Mouse (Mus musculus): ENCODE data around the gene Pole. TPM values are rescaled to one million over a fixed set of nuclear protein-coding genes. Genes with fewer than 3 reads are reported as not detected.
A peak's percentile ranks its signal among the peaks of the same experiment; 100 is the strongest.

Pole gene
- polyA plus RNA-seq, 1 experiment from 2014 or later: 30.7 TPM

DNA sequence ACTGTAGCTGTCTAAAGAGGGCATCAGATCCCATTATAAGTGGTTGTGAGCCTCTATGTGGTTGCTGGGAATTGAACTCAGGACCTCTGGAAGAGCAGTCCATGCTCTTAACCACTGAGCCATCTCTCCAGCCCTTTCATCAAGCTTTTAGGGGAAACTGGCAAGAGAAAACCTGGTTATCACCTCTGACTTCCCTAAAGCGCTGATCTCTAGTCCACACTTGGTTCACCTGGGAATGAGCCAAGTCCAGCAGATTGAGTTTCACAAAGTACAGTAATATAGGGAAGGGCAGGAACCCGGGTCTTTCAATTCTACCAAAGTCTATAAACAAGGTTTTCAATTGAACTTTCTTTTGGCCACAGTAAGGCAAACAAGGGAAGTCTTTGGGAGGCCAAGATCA, 4.1 kb upstream of the Pole start:
- Histone ChIP-seq H3K27ac (ENCODE audit: low read length) (no peak overlapping the region), H3K4me2 (ENCODE audit: low read depth, low read length) (no peak overlapping the region), H3K27me3 (ENCODE audit: control insufficient read depth, insufficient read depth, low read depth, low read length) (no peaks in the 10 kb centered on the region; the same call in 1 of the 2 replicates), H3K4me1 (replicated peaks; ENCODE audit: control insufficient read depth, insufficient read depth, low read length) (no peaks in the 10 kb centered on the region), H3K36me3 (ENCODE audit: control insufficient read depth, insufficient read depth, low read length) (no peaks in the 10 kb centered on the region), H3K4me3 (ENCODE audit: low read length) (no peak overlapping the region), H3K9me3 (ENCODE audit: control insufficient read depth, low read length) (no peaks in the 10 kb centered on the region), H3K9ac (ENCODE audit: low read length) (no peak overlapping the region)
- no peak for ATAC-seq (ENCODE audit: low read depth)
- 80% methylated on average over 2 of the region's 2 CpGs for WGBS

DNA sequence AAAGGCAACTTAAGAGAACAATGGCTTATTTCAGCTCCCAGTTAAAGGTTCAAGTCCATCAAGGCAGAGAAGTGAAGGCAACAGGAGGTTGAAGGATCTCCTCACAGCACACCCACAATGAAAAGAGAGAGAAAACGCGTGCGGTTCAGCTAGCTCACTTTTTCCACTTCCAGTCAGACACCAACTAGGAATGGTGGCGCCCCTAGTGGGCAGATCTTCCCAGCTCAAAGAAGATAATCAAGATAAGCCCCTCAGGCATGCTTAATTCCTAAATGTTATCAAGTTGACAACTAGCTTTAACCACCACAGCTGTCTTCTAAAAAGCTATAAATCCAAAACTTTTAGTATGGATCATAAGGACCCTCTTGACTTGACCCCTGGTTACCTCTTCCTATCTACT, 1.6 kb upstream of the Pole start:
- Histone ChIP-seq H3K9ac (ENCODE audit: low read length) (no peak overlapping the region), H3K4me2 (ENCODE audit: low read depth, low read length) (peak overlapping the region; percentile 98)
- 10% methylated on average over 4 of the region's 4 CpGs for WGBS

DNA sequence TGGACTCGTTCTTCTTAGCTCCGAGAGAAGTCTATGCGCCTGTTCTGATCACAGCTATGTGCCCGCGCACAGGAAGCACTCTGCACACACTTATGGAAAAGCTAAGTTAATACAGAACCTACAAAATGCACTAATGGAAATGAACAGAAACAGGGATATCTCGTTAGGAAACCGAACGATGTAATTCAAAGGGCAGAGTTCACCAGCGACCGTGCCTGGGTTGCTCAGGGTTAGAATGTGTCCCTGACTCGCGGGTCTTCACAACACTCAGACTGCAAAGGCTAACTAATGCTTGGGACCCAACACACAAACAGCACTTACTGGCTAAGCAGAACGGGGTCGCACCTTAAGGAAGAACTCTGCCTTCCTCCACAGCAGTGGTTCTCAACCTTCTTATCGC, 950 bp upstream of the Pole start:
- WGBS: 3% methylated on average over 15 of the region's 15 CpGs
- Histone ChIP-seq H3K4me1 (replicated peaks; ENCODE audit: control insufficient read depth, insufficient read depth, low read length) (peaks cover 4% of the 10 kb centered on the region; the same call in 1 of the 2 replicates), H3K27ac (ENCODE audit: low read length) (no peak overlapping the region), H3K4me3 (ENCODE audit: low read length) (peak overlapping the region; percentile 81), H3K27me3 (ENCODE audit: control insufficient read depth, insufficient read depth, low read depth, low read length) (no peaks in the 10 kb centered on the region; the same call in 1 of the 2 replicates), H3K36me3 (ENCODE audit: control insufficient read depth, insufficient read depth, low read length) (peaks cover 2% of the 10 kb centered on the region; the same call in 1 of the 2 replicates), H3K9ac (ENCODE audit: low read length) (0 out of 2 replicates have a peak overlapping the region, but pooled peaks have one; percentile 40), H3K4me2 (ENCODE audit: low read depth, low read length) (peak overlapping the region; percentile 98), H3K9me3 (ENCODE audit: control insufficient read depth, low read length) (no peaks in the 10 kb centered on the region)
- ATAC-seq (ENCODE audit: low read depth): no peak

More for the DNA sequence above, 1.6 kb upstream of the Pole start:
- Histone ChIP-seq H3K36me3 (ENCODE audit: control insufficient read depth, insufficient read depth, low read length) (peaks cover 2% of the 10 kb centered on the region; the same call in 1 of the 2 replicates), H3K4me3 (ENCODE audit: low read length) (peak overlapping the region; percentile 81; the same call in 1 of the 2 replicates), H3K27me3 (ENCODE audit: control insufficient read depth, insufficient read depth, low read depth, low read length) (no peaks in the 10 kb centered on the region; the same call in 1 of the 2 replicates), H3K27ac (ENCODE audit: low read length) (no peak overlapping the region), H3K4me1 (replicated peaks; ENCODE audit: control insufficient read depth, insufficient read depth, low read length) (peaks cover 4% of the 10 kb centered on the region; the same call in 1 of the 2 replicates), H3K9me3 (ENCODE audit: control insufficient read depth, low read length) (no peaks in the 10 kb centered on the region)
- no peak for ATAC-seq (ENCODE audit: low read depth)

DNA sequence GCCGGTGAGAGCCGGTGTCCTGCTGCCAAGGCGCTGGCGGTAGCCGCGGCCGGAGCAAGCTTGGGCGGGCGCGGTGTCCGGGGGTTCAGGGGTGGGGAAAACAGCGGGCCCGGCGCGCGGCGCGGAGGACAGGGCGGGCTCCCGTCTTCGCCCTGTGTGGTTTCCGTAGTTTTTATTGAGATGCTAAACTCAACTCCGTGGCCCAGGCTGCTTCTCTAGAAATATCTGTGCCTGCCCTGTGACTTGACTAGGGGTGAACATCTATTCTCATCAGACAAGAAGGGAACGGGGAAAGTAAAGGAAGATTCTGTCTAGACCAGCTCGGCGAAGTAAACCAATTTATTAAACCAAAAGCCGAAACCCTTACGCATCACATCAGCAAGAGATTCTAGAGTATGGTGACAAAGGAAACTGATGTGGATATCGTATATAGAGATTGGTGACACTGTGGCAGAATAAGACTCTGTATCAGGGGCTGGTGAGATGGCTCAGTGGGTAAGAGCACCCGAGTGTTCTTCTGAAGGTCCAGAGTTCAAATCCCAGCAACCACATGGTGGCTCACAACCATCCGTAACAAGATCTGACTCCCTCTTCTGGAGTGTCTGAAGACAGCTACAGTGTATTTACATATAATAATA, 459 bp downstream of the Pole start:
- H3K4me1 ChIP-seq (replicated peaks; ENCODE audit: control insufficient read depth, insufficient read depth, low read length): peaks cover 4% of the 10 kb centered on the region; the same call in 1 of the 2 replicates
- no peaks in the 10 kb centered on the region for H3K9me3 ChIP-seq (ENCODE audit: control insufficient read depth, low read length)
- 0 out of 2 replicates have a peak overlapping the region, but pooled peaks have one; percentile 58 for H3K27ac ChIP-seq (ENCODE audit: low read length)
- peak; percentile 73 for ATAC-seq (ENCODE audit: low read depth)
- peaks cover 4% of the 10 kb centered on the region; the same call in 1 of the 2 replicates for H3K36me3 ChIP-seq (ENCODE audit: control insufficient read depth, insufficient read depth, low read length)
- peak overlapping the region; percentile 98 for H3K4me2 ChIP-seq (ENCODE audit: low read depth, low read length)
- peak overlapping the region; percentile 87 for H3K9ac ChIP-seq (ENCODE audit: low read length)
- H3K27me3 ChIP-seq (ENCODE audit: control insufficient read depth, insufficient read depth, low read depth, low read length): no peaks in the 10 kb centered on the region; the same call in 1 of the 2 replicates
- under 1% methylated on average over 30 of the region's 31 CpGs for WGBS
- H3K4me3 ChIP-seq (ENCODE audit: low read length): peak overlapping the region; percentile 81

DNA sequence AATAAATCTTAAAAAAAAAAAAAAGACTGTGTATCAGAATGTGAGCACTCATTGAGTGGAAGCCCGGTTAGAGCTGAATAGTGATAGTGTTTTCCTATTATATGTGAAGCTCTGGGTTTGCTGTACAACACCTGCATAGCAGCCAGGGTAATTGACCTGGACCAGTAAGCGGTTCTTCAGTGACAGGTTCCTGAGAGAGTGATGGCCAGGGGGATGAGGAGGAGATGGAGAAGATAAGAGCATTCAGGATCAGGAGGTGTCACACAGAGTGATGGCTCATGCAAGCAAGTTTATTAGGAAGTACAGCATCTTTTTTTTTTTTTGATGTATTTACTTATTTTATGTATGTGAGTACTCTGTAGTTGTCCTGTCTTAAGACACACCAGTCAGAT, 974 bp downstream of the Pole start:
- peak overlapping the region; percentile 98 for H3K4me2 ChIP-seq (ENCODE audit: low read depth, low read length)
- 54% methylated on average over 2 of the region's 2 CpGs for WGBS
- H3K27me3 ChIP-seq (ENCODE audit: control insufficient read depth, insufficient read depth, low read depth, low read length): no peaks in the 10 kb centered on the region; the same call in 1 of the 2 replicates
- peak overlapping the region; percentile 87 for H3K9ac ChIP-seq (ENCODE audit: low read length)
- H3K36me3 ChIP-seq (ENCODE audit: control insufficient read depth, insufficient read depth, low read length): peaks cover 6% of the 10 kb centered on the region; the same call in 1 of the 2 replicates
- no peaks in the 10 kb centered on the region for H3K9me3 ChIP-seq (ENCODE audit: control insufficient read depth, low read length)
- peaks cover 4% of the 10 kb centered on the region; the same call in 1 of the 2 replicates for H3K4me1 ChIP-seq (replicated peaks; ENCODE audit: control insufficient read depth, insufficient read depth, low read length)
- no peak for ATAC-seq (ENCODE audit: low read depth)
- peak overlapping the region; percentile 81 for H3K4me3 ChIP-seq (ENCODE audit: low read length)
- no peak overlapping the region for H3K27ac ChIP-seq (ENCODE audit: low read length)

DNA sequence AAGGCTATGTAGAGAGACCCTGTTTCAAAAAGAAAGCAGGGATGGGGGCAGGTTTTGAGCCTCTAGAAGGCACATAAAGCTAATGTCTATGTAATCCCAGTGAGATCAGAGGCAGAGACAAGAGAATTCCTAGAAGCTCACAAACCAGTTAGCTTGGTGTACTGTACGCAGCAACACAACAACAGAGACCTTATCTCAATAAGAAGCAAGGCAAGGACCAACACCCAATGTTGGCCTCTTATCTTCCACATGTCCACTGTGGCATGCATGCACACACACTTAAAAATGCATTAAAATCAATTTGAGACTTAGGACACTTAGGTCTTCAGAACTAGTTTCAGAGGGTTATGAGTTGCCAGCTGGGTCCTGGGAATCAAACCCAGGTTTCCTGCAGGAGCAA, 5.5 kb downstream of the Pole start:
- ATAC-seq (ENCODE audit: low read depth): no peak
- peaks cover 4% of the 10 kb centered on the region; the same call in 1 of the 2 replicates for H3K4me1 ChIP-seq (replicated peaks; ENCODE audit: control insufficient read depth, insufficient read depth, low read length)
- no peak overlapping the region for H3K9ac ChIP-seq (ENCODE audit: low read length)
- WGBS: 97% methylated on average over 1 of the region's 1 CpGs
- H3K4me2 ChIP-seq (ENCODE audit: low read depth, low read length): no peak overlapping the region
- no peak overlapping the region for H3K4me3 ChIP-seq (ENCODE audit: low read length)
- H3K36me3 ChIP-seq (ENCODE audit: control insufficient read depth, insufficient read depth, low read length): peaks cover 28% of the 10 kb centered on the region
- no peaks in the 10 kb centered on the region for H3K9me3 ChIP-seq (ENCODE audit: control insufficient read depth, low read length)
- H3K27me3 ChIP-seq (ENCODE audit: control insufficient read depth, insufficient read depth, low read depth, low read length): no peaks in the 10 kb centered on the region
- H3K27ac ChIP-seq (ENCODE audit: low read length): no peak overlapping the region

DNA sequence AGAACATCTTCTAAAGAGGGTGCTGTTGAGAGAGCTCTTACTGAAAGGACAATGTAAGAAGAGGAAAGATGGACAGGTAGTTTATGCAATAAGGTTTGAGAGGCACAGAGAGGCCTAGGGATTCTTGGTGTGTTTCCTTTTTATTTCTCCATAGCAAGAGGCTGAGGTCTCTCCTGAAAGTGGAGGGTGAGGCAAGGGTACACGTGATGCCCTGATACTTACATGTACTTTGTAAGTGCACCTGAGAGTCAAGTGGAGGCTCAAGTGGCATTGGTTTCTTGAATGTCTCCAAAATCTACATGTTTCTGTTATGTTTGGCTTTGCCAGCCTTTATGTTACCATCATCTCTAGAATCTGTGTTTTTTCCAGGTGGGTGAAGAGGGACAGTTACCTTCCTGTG, 10.5 kb downstream of the Pole start:
- no peak for ATAC-seq (ENCODE audit: low read depth)
- WGBS: 80% methylated on average over 1 of the region's 1 CpGs
- Histone ChIP-seq H3K9ac (ENCODE audit: low read length) (no peak overlapping the region), H3K27me3 (ENCODE audit: control insufficient read depth, insufficient read depth, low read depth, low read length) (no peaks in the 10 kb centered on the region), H3K4me3 (ENCODE audit: low read length) (no peak overlapping the region), H3K4me2 (ENCODE audit: low read depth, low read length) (no peak overlapping the region), H3K4me1 (replicated peaks; ENCODE audit: control insufficient read depth, insufficient read depth, low read length) (no peaks in the 10 kb centered on the region), H3K9me3 (ENCODE audit: control insufficient read depth, low read length) (no peaks in the 10 kb centered on the region), H3K27ac (ENCODE audit: low read length) (no peak overlapping the region), H3K36me3 (ENCODE audit: control insufficient read depth, insufficient read depth, low read length) (peaks cover 43% of the 10 kb centered on the region)

DNA sequence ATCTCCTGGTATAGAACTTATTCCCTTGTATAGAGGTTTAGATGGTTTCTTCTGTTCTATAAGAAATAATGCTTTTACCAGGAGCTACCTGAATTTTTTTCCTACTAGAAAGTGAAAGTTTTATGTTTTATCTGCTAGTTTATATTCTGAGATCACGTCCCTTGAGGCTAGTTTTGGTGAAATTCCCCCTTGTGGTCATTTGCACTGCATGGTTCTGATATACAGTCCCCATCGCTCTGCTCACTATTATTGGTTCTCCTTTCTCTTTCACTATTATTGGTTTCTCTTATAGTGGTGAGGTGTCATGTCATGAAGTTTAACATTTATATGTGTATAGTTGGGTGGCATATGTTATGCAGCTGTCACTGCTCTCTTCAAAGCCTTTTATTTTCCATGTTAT, 14.5 kb downstream of the Pole start:
- H3K27ac ChIP-seq (ENCODE audit: low read length): no peak overlapping the region
- peaks cover 37% of the 10 kb centered on the region for H3K36me3 ChIP-seq (ENCODE audit: control insufficient read depth, insufficient read depth, low read length)
- ATAC-seq (ENCODE audit: low read depth): no peak
- WGBS: 86% methylated on average over 2 of the region's 2 CpGs
- no peaks in the 10 kb centered on the region for H3K4me1 ChIP-seq (replicated peaks; ENCODE audit: control insufficient read depth, insufficient read depth, low read length)
- no peaks in the 10 kb centered on the region for H3K9me3 ChIP-seq (ENCODE audit: control insufficient read depth, low read length)
- no peak overlapping the region for H3K4me2 ChIP-seq (ENCODE audit: low read depth, low read length)
- no peak overlapping the region for H3K9ac ChIP-seq (ENCODE audit: low read length)
- H3K27me3 ChIP-seq (ENCODE audit: control insufficient read depth, insufficient read depth, low read depth, low read length): no peaks in the 10 kb centered on the region
- H3K4me3 ChIP-seq (ENCODE audit: low read length): no peak overlapping the region

DNA sequence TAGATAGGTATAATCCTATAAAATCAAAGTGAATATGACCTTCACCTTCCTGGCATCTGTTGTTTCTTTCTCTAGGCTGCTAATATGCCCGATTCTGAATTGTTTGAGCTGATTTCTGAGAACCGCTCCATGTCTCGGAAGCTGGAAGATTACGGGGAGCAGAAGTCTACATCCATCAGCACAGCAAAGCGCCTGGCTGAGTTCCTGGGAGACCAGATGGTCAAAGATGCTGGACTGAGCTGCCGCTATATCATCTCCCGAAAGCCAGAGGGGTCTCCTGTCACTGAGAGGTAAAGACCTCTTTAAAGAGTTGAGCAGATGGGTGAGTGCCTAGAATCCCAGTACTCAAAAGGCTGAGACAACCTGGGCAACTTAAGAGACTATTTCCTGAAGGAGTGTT, 22.8 kb downstream of the Pole start:
- WGBS: 91% methylated on average over 7 of the region's 7 CpGs
- ATAC-seq (ENCODE audit: low read depth): no peak
- no peaks in the 10 kb centered on the region for H3K9me3 ChIP-seq (ENCODE audit: control insufficient read depth, low read length)
- H3K4me1 ChIP-seq (replicated peaks; ENCODE audit: control insufficient read depth, insufficient read depth, low read length): no peaks in the 10 kb centered on the region
- peaks cover 40% of the 10 kb centered on the region for H3K36me3 ChIP-seq (ENCODE audit: control insufficient read depth, insufficient read depth, low read length)
- no peak overlapping the region for H3K27ac ChIP-seq (ENCODE audit: low read length)
- no peak overlapping the region for H3K4me3 ChIP-seq (ENCODE audit: low read length)
- no peaks in the 10 kb centered on the region for H3K27me3 ChIP-seq (ENCODE audit: control insufficient read depth, insufficient read depth, low read depth, low read length)
- no peak overlapping the region for H3K4me2 ChIP-seq (ENCODE audit: low read depth, low read length)
- H3K9ac ChIP-seq (ENCODE audit: low read length): no peak overlapping the region
